Mouse (Mus musculus): ENCODE data around the gene Plcd3. TPM values are rescaled to one million over a fixed set of nuclear protein-coding genes. Genes with fewer than 3 reads are reported as not detected.
A peak's percentile ranks its signal among the peaks of the same experiment; 100 is the strongest.

Plcd3 gene
- total RNA-seq, 2 experiments from 2014 or later = 4.5 TPM

GRCm38 (mm10) chr11:103101866-103102501 is 526 bp upstream of the Plcd3 start:
- intact Hi-C loops (cut with DNase I; ENCODE audit: low total_unique reads) = loop anchor here (5.0 kb wide), 1 partner anchor 55 kb away; no protein-coding TSS in a partner anchor
- peak; percentile 61 for DNase-seq

DNA sequence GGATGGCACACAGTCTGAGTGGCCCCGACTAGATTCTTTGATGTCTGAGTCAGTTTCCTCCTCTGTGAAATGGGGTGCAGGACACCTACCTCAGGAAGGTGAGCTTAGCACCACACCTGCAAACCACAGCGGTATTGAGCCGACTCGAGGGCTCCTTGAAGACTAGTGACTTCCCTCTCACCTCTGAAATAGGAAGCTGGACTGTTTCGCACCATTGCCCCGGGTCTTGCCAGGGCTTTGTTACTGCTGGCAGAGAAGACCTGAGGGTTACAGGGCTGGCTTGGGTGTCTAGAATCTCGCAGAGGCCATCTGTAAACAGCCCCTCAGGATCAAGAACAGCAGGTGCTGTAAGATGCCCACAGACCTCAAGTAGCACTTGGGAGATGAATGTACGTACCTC is 1.1 kb downstream of the Plcd3 start:
- no peak for DNase-seq
- intact Hi-C loops (cut with DNase I; ENCODE audit: low total_unique reads) = loop anchor here (5.0 kb wide), 1 partner anchor 57 kb away; no protein-coding TSS in a partner anchor

DNA sequence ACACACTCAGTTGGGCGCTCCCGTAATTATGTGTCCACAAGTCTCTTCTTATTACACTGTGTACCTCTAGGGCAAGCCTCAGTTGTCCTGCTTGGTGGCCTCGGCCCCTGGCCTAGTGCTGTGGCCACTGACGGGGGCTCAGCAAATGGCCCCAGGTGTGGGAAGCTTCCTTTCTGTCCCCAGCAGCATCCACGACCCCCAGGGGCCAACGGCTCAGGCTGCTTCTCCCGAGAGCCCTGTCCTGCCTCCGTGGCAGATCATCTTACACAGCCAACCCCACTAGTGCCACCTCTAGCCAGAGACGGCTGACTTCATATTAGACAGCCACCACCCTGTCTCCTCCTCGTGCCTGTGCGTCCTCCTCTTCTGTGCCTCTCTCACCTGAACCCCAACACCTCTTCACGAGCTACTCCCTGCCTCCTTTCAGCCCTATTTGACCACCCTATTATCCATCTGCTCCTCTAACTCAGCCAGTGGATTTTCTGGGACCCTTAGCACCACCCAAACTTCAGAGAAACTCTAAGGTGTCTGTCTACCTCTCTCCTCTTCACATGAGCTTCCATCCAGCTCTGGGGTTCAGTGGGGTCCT is 2.0 kb downstream of the Plcd3 start:
- DNase-seq = no peak
- intact Hi-C loops (cut with DNase I; ENCODE audit: low total_unique reads) = no loop called here

GRCm38 (mm10) chr11:103098531-103099190 is 2.8 kb downstream of the Plcd3 start:
- no peak for DNase-seq
- intact Hi-C loops (cut with DNase I; ENCODE audit: low total_unique reads) = no loop called here

GRCm38 (mm10) chr11:103096979-103097894 is 4.2 kb downstream of the Plcd3 start:
- intact Hi-C loops (cut with DNase I; ENCODE audit: low total_unique reads) = no loop called here
- no peak for DNase-seq

DNA sequence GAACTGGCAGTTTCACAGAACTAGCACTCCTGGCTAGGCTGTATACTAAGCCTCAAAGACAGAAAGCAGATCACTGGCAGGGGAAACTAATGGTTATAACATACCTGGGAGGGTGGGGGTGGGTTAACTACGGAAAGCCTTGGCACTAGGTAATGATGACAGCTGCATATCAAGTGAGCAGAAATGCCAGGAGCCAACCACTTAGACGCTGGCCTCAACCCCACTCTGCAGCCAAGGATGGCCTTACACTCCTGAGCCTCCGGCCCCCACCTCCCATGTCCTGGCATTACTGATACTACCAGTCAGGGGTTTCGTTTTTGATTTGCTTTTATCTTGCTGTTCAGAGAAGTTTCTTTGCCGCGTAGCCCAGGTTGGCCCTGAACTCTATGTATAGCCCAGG is 5.7 kb downstream of the Plcd3 start:
- intact Hi-C loops (cut with DNase I; ENCODE audit: low total_unique reads) = no loop called here
- no peak for DNase-seq

GRCm38 (mm10) chr11:103095107-103095670 is 6.3 kb downstream of the Plcd3 start:
- DNase-seq = no peak
- intact Hi-C loops (cut with DNase I; ENCODE audit: low total_unique reads) = no loop called here

DNA sequence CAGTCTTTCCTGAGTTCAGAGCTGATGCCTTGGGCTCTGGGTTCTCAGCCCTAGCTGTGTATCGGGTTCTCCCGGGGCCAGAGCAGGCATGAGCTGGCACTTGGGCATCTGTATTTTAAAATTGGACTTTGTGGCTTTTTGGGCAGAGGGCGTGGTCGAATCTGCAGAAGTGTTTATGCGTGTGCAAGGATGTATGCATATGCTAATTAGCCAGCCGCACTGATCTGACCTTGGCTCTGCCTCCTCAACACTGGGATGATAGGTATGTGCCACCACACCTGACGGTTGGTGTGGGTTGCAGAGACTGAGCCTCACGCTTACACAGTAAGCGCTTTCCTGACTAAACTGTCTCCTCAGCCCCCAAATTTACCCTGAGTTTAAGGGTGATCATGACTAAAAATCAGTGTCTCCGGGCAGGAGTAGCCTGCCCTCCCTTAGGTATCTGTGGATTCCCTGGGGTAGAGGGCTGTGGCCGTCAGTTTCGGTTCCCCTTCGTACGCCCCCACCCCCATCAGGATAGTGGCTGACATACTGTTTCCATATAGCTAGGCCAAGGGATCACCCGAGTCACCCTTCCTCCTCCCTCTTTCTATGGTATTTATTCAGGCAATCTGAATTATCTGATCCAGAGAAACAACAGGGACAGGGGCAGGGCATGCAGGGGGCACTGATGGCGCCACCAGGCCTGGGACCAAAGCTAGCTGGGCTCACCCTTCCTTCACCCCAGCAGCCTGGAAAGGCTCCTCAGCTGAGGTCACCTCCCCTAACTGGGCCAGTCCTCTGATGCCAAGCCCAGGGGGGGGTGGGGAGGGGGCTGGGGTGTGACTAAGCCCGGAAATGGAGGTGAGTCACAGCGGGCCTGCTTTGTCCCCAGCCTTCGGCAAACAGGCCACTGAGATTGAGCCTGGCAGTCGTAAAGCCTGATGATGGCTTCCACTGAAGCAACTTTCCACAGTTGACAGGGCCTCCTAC is 7.3 kb downstream of the Plcd3 start:
- DNase-seq = no peak
- intact Hi-C loops (cut with DNase I; ENCODE audit: low total_unique reads) = no loop called here

DNA sequence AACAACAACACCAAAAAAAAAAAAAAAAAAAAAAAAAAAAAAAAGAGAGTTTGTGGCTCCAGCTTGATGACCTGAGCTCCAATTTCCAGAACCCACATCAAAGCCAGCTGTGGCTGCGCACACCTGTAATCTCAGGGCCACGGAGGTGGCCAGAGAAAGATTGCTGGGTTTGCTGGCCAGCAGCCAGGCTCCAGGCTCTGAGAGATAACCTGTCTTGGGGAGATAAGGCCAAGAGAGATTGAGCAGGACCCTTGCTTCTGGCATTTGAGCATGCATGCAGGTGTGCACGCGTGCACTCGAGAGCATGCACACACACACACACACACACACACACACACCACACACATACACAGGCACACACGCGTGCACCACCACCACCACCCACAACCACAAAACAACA is 8.2 kb downstream of the Plcd3 start:
- intact Hi-C loops (cut with DNase I; ENCODE audit: low total_unique reads) = no loop called here
- DNase-seq = peak; percentile 12

DNA sequence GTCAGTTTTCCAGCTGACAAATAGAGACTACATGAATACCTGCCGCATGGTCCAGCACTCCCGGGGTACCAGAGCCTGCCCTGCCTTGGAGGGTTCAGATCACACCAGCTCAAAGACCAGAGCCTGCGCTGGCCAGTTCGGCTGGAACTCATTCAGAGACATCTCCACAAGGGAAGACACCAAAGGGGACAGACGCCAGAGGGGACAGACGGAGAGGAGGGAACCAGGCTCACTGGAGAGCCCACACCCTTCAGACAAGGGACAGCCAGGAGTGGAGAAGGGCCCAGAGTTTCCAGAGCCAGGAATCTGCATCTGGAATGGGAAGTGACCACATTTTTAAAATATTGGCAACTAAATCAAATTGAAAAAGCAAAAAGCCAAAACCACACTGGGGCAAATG is 19.8 kb downstream of the Plcd3 start:
- DNase-seq = no peak
- intact Hi-C loops (cut with DNase I; ENCODE audit: low total_unique reads) = no loop called here

GRCm38 (mm10) chr11:103080323-103081091 is 21.0 kb downstream of the Plcd3 start:
- DNase-seq = peak; percentile 18
- intact Hi-C loops (cut with DNase I; ENCODE audit: low total_unique reads) = no loop called here

DNA sequence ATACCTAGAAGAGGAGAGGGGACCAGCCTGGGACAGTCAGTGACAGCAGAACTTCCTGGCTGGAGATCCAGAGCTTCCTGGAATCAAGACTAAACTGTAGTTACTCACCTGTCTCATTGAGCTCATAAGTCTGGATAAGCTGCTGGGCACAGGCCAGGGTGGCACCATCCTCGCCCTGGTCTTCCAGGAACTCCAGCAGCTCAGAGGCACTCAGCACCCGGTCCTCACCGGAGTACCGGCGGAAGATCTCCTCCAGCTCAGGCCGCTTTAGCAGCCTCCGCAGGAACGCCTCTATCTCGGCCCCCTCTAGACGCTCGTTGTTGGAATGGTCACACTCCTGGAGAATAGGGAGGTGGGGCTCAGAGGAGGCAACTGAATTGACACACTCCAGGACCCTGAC is 23.3 kb downstream of the Plcd3 start:
- intact Hi-C loops (cut with DNase I; ENCODE audit: low total_unique reads) = no loop called here
- peak; percentile 13 for DNase-seq

GRCm38 (mm10) chr11:103076581-103076980 is 24.9 kb downstream of the Plcd3 start:
- intact Hi-C loops (cut with DNase I; ENCODE audit: low total_unique reads) = no loop called here
- peak; percentile 3 for DNase-seq

DNA sequence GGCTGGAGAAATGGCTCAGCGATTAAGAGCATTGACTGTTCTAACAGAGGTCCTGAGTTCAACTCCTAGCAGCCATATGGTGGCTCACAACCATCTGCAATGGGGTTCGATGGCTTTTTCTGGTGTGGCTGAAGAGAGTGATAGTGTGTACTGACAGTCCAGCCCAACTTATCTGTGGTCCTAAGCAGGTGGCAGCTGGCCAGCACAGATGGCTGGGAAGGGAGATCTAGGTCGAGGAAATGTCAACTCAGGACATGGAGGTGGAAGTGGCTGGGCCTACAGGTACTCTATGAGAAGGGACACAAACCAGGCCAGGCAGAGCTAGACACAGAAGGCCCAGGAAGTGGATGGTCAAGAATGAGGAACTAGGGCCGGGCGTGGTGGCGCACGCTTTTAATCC is 25.4 kb downstream of the Plcd3 start:
- peak; percentile 18 for DNase-seq
- intact Hi-C loops (cut with DNase I; ENCODE audit: low total_unique reads) = no loop called here

- DNase-seq = peak; percentile 8
- intact Hi-C loops (cut with DNase I; ENCODE audit: low total_unique reads) = no loop called here
These were observed 26.6 kb downstream of the Plcd3 start for GRCm38 (mm10) chr11:103074796-103075323.

DNA sequence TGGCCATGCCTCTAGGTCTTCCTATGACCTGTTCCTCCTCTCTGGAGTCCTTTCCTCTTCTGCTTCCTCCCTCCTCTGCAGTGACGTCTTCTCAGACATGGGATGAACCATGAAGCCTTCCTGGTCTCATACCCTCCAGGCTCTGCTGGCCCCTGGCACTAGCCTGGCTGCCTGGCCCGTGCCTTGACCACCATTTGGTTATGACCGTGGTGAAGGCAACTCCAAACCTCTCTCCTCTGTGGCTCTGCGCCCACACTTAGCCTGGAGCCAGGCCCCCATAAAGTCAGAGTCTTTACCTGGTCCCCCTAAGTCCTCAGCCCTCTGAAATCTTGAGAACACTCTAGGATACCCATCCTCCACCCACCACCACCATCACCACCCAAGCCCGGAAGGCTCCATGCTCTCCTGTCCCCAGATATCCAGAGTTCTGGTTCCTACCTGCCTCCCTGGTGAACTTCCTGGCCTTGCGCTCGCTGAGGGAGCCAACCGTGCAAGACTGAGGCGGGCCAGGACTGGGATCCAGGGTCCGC is 27.3 kb downstream of the Plcd3 start:
- DNase-seq = peak; percentile 4

DNA sequence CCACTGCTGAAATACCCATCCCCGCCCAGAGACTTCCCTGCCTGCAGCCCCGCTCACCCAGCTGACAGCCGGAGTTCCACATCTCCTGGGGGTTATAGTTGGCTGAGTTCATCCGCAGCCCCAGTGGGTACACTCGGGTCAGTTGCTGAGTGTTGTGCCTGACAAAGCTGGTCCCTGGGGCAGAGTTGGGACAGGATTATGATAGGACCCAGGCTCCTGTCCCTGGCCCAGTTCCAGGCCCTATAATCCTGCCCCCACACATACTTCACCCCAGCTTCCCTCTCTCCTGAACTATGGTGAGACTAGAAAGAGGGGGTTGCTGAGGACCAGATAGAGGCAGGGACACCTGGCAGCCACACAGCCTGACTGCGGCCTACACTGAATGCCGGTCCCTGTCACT is 27.8 kb downstream of the Plcd3 start:
- peak; percentile 6 for DNase-seq
- intact Hi-C loops (cut with DNase I; ENCODE audit: low total_unique reads) = no loop called here

More for the DNA sequence above, 27.3 kb downstream of the Plcd3 start:
- intact Hi-C loops (cut with DNase I; ENCODE audit: low total_unique reads) = no loop called here
